Mouse (Mus musculus): ENCODE data around the gene Ccdc154. TPM values are rescaled to one million over a fixed set of nuclear protein-coding genes. Genes with fewer than 3 reads are reported as not detected.

Ccdc154 gene
- polyA plus RNA-seq, 1 experiment = not detected

DNA sequence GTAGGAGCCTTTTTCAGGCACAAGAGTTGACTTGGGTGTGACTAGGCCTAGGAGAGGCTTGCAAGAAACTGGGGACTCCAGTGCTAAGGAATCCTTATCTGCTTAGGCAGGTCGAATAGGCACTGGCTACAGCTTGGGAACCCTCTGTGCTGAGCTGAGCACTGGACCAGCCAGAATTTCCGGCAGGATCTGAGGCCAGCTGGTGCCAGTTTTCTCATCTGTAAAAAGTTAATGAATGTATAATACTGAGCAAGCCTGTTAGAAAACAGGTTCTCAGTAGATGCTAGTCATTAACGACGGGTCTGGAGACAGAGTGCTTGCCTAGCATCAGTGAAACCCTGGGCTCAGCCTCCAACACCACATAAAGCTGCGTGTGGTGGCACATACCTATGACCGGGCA is 26.6 kb upstream of the Ccdc154 start:
- TF ChIP-seq EP300 (IDR thresholded peaks at IDR 0.05; ENCODE audit: insufficient read depth, low read depth, low read length) = no peak
- TF ChIP-seq POLR2A (IDR thresholded peaks at IDR 0.05; ENCODE audit: insufficient read depth, low read length) = no peak
- TF ChIP-seq CTCF (IDR thresholded peaks at IDR 0.05; ENCODE audit: low read depth, low read length) = no peak
- Histone ChIP-seq H3K27me3 (ENCODE audit: control insufficient read depth, insufficient read depth, low read length, poor library complexity, severe bottlenecking) (no peaks in the 10 kb centered on the region), H3K4me1 (ENCODE audit: control insufficient read depth, insufficient read depth, low read length) (no peaks in the 10 kb centered on the region)

GRCm38 (mm10) chr17:25138803-25139202 is 23.5 kb upstream of the Ccdc154 start:
- Histone ChIP-seq H3K27ac (ENCODE audit: insufficient read depth, low read length) (no peak overlapping the region), H3K4me1 (ENCODE audit: control insufficient read depth, insufficient read depth, low read length) (no peaks in the 10 kb centered on the region), H3K4me3 (ENCODE audit: low read depth, low read length) (no peak overlapping the region), H3K36me3 (ENCODE audit: control insufficient read depth, insufficient read depth, low read length, poor library complexity, severe bottlenecking) (no peaks in the 10 kb centered on the region), H3K9me3 (replicated peaks; ENCODE audit: control insufficient read depth, insufficient read depth, low read length, poor library complexity, severe bottlenecking) (no peaks in the 10 kb centered on the region), H3K27me3 (ENCODE audit: control insufficient read depth, insufficient read depth, low read length, poor library complexity, severe bottlenecking) (no peaks in the 10 kb centered on the region), H3K9ac (ENCODE audit: low read depth, poor library complexity, severe bottlenecking) (no peak overlapping the region)
- TF ChIP-seq CTCF (IDR thresholded peaks at IDR 0.05; ENCODE audit: low read depth, low read length) (no peak), POLR2A (IDR thresholded peaks at IDR 0.05; ENCODE audit: insufficient read depth, low read length) (no peak), EP300 (IDR thresholded peaks at IDR 0.05; ENCODE audit: insufficient read depth, low read depth, low read length) (no peak)

More for the DNA sequence above, 26.6 kb upstream of the Ccdc154 start:
- H3K4me3 ChIP-seq (ENCODE audit: low read depth, low read length) = no peak overlapping the region
- no peak overlapping the region for H3K27ac ChIP-seq (ENCODE audit: insufficient read depth, low read length)
- H3K36me3 ChIP-seq (ENCODE audit: control insufficient read depth, insufficient read depth, low read length, poor library complexity, severe bottlenecking) = no peaks in the 10 kb centered on the region
- H3K9me3 ChIP-seq (replicated peaks; ENCODE audit: control insufficient read depth, insufficient read depth, low read length, poor library complexity, severe bottlenecking) = no peaks in the 10 kb centered on the region
- no peak overlapping the region for H3K9ac ChIP-seq (ENCODE audit: low read depth, poor library complexity, severe bottlenecking)

DNA sequence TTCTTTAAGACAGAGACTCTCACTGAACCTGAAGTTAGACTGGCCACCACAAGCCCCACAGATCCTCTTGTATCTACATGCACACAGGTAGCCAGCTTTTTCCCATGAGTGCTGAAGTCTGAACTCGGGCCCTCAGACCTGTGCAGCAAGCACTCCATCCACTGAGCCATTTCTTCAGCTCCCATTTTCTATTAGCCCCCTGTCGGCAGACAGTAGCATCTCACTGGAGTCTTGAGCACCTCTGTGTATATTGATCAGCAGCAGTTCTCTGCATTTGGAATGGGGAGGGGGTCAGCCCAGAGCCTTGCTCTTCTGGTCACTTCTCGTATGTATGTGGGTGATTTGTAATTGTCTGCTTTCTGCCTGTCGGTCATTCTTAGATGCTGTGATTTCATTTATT is 22.3 kb upstream of the Ccdc154 start:
- no peaks in the 10 kb centered on the region for H3K27me3 ChIP-seq (ENCODE audit: control insufficient read depth, insufficient read depth, low read length, poor library complexity, severe bottlenecking)
- H3K4me1 ChIP-seq (ENCODE audit: control insufficient read depth, insufficient read depth, low read length) = no peaks in the 10 kb centered on the region
- no peaks in the 10 kb centered on the region for H3K9me3 ChIP-seq (replicated peaks; ENCODE audit: control insufficient read depth, insufficient read depth, low read length, poor library complexity, severe bottlenecking)
- no peaks in the 10 kb centered on the region for H3K36me3 ChIP-seq (ENCODE audit: control insufficient read depth, insufficient read depth, low read length, poor library complexity, severe bottlenecking)
- H3K9ac ChIP-seq (ENCODE audit: low read depth, poor library complexity, severe bottlenecking) = no peak overlapping the region
- H3K4me3 ChIP-seq (ENCODE audit: low read depth, low read length) = no peak overlapping the region
- H3K27ac ChIP-seq (ENCODE audit: insufficient read depth, low read length) = no peak overlapping the region
- TF ChIP-seq POLR2A (IDR thresholded peaks at IDR 0.05; ENCODE audit: insufficient read depth, low read length) (no peak), CTCF (IDR thresholded peaks at IDR 0.05; ENCODE audit: low read depth, low read length) (no peak), EP300 (IDR thresholded peaks at IDR 0.05; ENCODE audit: insufficient read depth, low read depth, low read length) (no peak)

DNA sequence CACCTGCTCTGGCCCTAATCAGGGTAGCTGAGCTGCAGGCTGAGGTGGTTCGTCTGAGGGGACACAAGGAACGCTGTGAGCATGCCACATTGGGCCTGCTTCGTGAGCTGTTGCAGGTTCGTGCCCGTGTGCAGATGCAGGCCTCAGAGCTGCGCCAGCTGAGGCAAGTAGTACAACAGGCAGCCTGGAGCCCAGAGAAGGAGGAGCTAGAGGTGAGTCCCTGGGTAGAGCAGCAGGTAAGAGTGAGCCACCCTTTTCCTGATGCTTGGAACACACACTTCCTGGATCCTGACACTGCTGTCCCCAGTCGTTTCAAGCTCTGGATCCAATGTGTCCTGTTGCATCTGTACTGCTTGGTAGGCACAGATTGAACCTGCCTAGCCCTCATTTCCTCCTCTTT is 1.1 kb downstream of the Ccdc154 start:
- no peak overlapping the region for H3K4me3 ChIP-seq (ENCODE audit: low read depth, low read length)
- peaks cover 7% of the 10 kb centered on the region; the same call in 1 of the 2 replicates for H3K36me3 ChIP-seq (ENCODE audit: control insufficient read depth, insufficient read depth, low read length, poor library complexity, severe bottlenecking)
- TF ChIP-seq POLR2A (IDR thresholded peaks at IDR 0.05; ENCODE audit: insufficient read depth, low read length) (no peak), CTCF (IDR thresholded peaks at IDR 0.05; ENCODE audit: low read depth, low read length) (no peak), EP300 (IDR thresholded peaks at IDR 0.05; ENCODE audit: insufficient read depth, low read depth, low read length) (no peak)
- no peak overlapping the region for H3K27ac ChIP-seq (ENCODE audit: insufficient read depth, low read length)
- no peaks in the 10 kb centered on the region for H3K27me3 ChIP-seq (ENCODE audit: control insufficient read depth, insufficient read depth, low read length, poor library complexity, severe bottlenecking)
- H3K9ac ChIP-seq (ENCODE audit: low read depth, poor library complexity, severe bottlenecking) = no peak overlapping the region
- H3K9me3 ChIP-seq (replicated peaks; ENCODE audit: control insufficient read depth, insufficient read depth, low read length, poor library complexity, severe bottlenecking) = no peaks in the 10 kb centered on the region
- H3K4me1 ChIP-seq (ENCODE audit: control insufficient read depth, insufficient read depth, low read length) = no peaks in the 10 kb centered on the region

GRCm38 (mm10) chr17:25164770-25165169 is 2.5 kb downstream of the Ccdc154 start:
- Histone ChIP-seq H3K9ac (ENCODE audit: low read depth, poor library complexity, severe bottlenecking) (no peak overlapping the region), H3K27me3 (ENCODE audit: control insufficient read depth, insufficient read depth, low read length, poor library complexity, severe bottlenecking) (no peaks in the 10 kb centered on the region), H3K27ac (ENCODE audit: insufficient read depth, low read length) (no peak overlapping the region), H3K4me3 (ENCODE audit: low read depth, low read length) (no peak overlapping the region), H3K4me1 (ENCODE audit: control insufficient read depth, insufficient read depth, low read length) (no peaks in the 10 kb centered on the region), H3K36me3 (ENCODE audit: control insufficient read depth, insufficient read depth, low read length, poor library complexity, severe bottlenecking) (0 out of 2 replicates have a peak, but pooled peaks cover 2% of the 10 kb centered on the region), H3K9me3 (replicated peaks; ENCODE audit: control insufficient read depth, insufficient read depth, low read length, poor library complexity, severe bottlenecking) (no peaks in the 10 kb centered on the region)
- TF ChIP-seq EP300 (IDR thresholded peaks at IDR 0.05; ENCODE audit: insufficient read depth, low read depth, low read length) (no peak), CTCF (IDR thresholded peaks at IDR 0.05; ENCODE audit: low read depth, low read length) (no peak), POLR2A (IDR thresholded peaks at IDR 0.05; ENCODE audit: insufficient read depth, low read length) (no peak)

GRCm38 (mm10) chr17:25165970-25166671 is 3.9 kb downstream of the Ccdc154 start:
- no peak overlapping the region for H3K4me3 ChIP-seq (ENCODE audit: low read depth, low read length)
- TF ChIP-seq CTCF (IDR thresholded peaks at IDR 0.05; ENCODE audit: low read depth, low read length) (no peak), EP300 (IDR thresholded peaks at IDR 0.05; ENCODE audit: insufficient read depth, low read depth, low read length) (no peak), POLR2A (IDR thresholded peaks at IDR 0.05; ENCODE audit: insufficient read depth, low read length) (no peak)
- H3K27me3 ChIP-seq (ENCODE audit: control insufficient read depth, insufficient read depth, low read length, poor library complexity, severe bottlenecking) = no peaks in the 10 kb centered on the region
- H3K36me3 ChIP-seq (ENCODE audit: control insufficient read depth, insufficient read depth, low read length, poor library complexity, severe bottlenecking) = no peaks in the 10 kb centered on the region
- no peak overlapping the region for H3K9ac ChIP-seq (ENCODE audit: low read depth, poor library complexity, severe bottlenecking)
- no peaks in the 10 kb centered on the region for H3K4me1 ChIP-seq (ENCODE audit: control insufficient read depth, insufficient read depth, low read length)
- no peaks in the 10 kb centered on the region for H3K9me3 ChIP-seq (replicated peaks; ENCODE audit: control insufficient read depth, insufficient read depth, low read length, poor library complexity, severe bottlenecking)
- H3K27ac ChIP-seq (ENCODE audit: insufficient read depth, low read length) = no peak overlapping the region
